Mouse (Mus musculus) bone marrow macrophage, adult 2 months (primary cell): ENCODE measurements around the gene Fgfr2. TPM values are rescaled to one million over a fixed set of nuclear protein-coding genes. Genes with fewer than 3 reads are reported as not detected.

Source experiments
- H3K27ac ChIP-seq: 2 replicates; pipeline ENCODE4 v1.5.1; 2012; ENCODE audit warnings: low read depth, low read length; ENCODE audit not compliant: insufficient read depth
- H3K4me1 ChIP-seq: 2 replicates; pipeline ENCODE4 v1.6.1; 2012; ENCODE audit warnings: low read length; ENCODE audit not compliant: control insufficient read depth, insufficient read depth
- H3K4me3 ChIP-seq: 2 replicates; pipeline ENCODE4 v1.5.1; 2012; ENCODE audit warnings: mild to moderate bottlenecking, low read length, moderate library complexity; ENCODE audit not compliant: insufficient read depth
- CTCF ChIP-seq: IDR thresholded peaks from 2 replicates; pipeline ENCODE4 v1.5.1; 2012; ENCODE audit warnings: low read depth, mild to moderate bottlenecking, low read length, moderate library complexity
- POLR2A ChIP-seq: IDR thresholded peaks from 2 replicates; pipeline ENCODE4 v1.6.1; 2012; ENCODE audit warnings: mild to moderate bottlenecking, low read depth, low read length, borderline replicate concordance
- polyA plus RNA-seq: library from polyadenylated mRNA; stranded (reverse); fragments of >200 nt; gene quantifications from 2 replicates; pipeline ENCODE4 v1.2.4, GENCODE M21; 2012; ENCODE audit not compliant: missing spikeins, insufficient read depth, insufficient read length

The Fgfr2 gene
- polyA plus RNA-seq, 1 experiment: 0.27 TPM

DNA sequence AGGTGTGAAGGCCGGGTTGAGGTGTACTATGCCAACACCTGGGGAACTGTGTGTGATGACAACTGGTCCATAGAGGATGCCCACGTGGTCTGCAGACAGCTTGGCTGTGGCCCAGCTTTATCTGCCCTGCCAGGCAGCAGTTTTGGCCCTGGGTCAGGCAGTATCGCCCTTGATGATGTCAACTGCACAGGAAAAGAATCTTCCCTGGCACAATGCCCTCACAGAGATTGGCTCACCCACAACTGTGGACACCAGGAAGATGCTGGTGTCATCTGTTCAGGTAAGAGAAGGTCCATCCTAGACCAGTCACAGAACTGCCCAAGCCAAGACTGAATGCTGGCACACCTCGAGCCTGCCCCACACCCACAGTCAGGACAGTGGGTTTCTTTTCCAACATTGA lies 1857.3 kb downstream of the Fgfr2 start:
- no peak overlapping the region for H3K4me3 ChIP-seq
- TF ChIP-seq POLR2A (no peak), CTCF (no peak)
- H3K4me1 ChIP-seq: no peaks in the 10 kb centered on the region
- no peak overlapping the region for H3K27ac ChIP-seq

DNA sequence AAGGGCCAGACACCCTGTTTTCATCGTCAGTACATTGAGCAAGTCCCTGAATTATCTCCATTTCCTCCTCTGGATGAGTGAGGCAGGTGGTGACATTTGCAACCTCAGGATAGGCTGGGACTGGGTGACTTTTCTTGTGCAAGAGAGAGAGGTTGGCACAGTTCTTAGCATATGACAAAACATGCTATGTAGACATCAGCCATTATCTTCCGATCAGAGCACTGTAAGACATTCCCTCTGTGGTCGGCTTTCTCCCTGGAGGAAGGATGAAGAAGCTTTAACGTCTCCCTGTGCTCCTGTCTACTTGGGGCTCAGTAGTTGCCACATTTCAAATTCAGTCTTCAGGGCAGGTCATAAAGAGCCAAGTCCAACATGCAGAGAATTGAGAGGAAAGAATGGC lies 1858.9 kb downstream of the Fgfr2 start:
- no peak overlapping the region for H3K27ac ChIP-seq
- no peak overlapping the region for H3K4me3 ChIP-seq
- TF ChIP-seq CTCF: no peak

DNA sequence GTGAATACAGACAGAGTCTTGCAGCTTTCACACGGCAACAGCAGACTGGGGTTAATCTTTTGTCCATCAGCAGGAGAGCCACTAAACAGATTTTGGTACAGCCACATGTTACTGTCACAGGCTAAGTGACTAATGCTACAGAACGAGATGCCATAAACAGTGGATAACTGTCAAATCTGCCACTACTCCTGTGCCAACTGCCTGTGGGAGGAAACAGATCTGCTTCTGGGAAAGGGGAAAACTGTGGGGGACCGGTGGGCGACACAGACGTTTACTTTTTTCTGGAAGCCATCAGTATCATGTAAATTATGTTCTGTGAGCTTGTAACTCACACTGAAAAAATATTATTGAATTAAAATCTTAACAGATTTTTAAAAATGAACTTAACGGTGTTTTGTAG lies 1862.2 kb downstream of the Fgfr2 start:
- Histone ChIP-seq H3K27ac (no peak overlapping the region), H3K4me3 (no peak overlapping the region), H3K4me1 (no peaks in the 10 kb centered on the region)
- TF ChIP-seq CTCF: no peak
- no peak for TF ChIP-seq POLR2A

More for the DNA sequence above, 1858.9 kb downstream of the Fgfr2 start:
- no peaks in the 10 kb centered on the region for H3K4me1 ChIP-seq

DNA sequence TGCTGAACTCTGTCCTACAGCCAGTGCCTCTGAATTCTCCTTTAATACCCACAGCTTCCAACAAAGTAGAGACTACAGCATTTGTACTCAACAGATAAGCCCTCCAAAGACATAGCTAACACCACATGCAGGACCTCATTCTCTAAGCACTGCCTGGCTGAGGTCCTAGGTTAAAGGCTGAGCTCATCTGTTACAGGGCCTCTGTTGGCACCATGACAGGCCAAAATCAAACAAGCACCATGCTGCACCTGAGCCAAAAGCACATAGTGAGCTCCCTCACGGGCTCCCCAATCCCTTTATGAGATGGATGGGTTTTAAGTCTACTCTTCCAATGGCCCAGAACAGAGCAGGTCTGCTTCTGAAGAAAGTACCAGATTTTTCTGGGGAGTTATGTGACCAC lies 1865.8 kb downstream of the Fgfr2 start:
- Histone ChIP-seq H3K27ac (no peak overlapping the region), H3K4me1 (no peaks in the 10 kb centered on the region), H3K4me3 (no peak overlapping the region)
- TF ChIP-seq CTCF (no peak), POLR2A (no peak)

DNA sequence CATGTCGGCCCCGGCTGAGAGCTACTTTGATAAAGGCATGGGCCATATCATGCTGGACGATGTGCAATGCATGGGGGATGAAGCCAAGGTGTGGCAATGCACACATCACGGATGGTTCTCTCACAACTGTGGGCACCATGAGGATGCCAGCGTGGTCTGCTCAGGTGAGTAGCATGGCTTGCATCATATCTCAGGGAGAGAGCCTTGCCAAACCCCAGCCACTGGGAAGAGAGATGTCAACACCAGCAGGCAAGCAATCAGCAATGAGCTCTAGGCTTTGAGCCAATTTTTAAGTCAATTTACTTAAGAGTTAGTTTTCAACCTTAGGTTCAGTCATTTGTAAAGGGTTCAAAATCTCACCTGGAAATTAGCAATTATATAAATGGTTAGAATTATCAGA lies 1866.3 kb downstream of the Fgfr2 start:
- no peak overlapping the region for H3K4me3 ChIP-seq
- no peaks in the 10 kb centered on the region for H3K4me1 ChIP-seq
- TF ChIP-seq CTCF: no peak
- no peak for TF ChIP-seq POLR2A
- H3K27ac ChIP-seq: no peak overlapping the region

DNA sequence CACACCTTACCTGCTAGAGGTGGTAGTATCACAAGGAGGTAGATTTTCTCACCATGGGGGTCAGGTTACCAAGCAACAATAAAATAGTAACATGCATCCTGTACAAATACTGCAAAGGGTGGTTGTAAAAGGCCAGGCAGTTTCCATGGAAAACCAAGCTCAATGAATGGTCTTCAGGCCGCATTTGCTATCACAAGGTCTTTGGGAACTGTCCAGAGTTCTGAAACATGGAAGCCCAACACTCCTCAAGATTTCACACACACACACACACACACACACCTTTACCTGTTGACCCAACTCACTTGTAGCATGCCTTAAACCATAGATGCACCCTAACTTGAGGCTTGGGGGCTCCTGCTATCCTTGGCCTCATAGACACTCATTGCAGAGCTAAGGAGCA lies 1878.2 kb downstream of the Fgfr2 start:
- H3K4me1 ChIP-seq: no peaks in the 10 kb centered on the region
- H3K4me3 ChIP-seq: no peak overlapping the region
- no peak overlapping the region for H3K27ac ChIP-seq
- no peak for TF ChIP-seq CTCF
- no peak for TF ChIP-seq POLR2A

DNA sequence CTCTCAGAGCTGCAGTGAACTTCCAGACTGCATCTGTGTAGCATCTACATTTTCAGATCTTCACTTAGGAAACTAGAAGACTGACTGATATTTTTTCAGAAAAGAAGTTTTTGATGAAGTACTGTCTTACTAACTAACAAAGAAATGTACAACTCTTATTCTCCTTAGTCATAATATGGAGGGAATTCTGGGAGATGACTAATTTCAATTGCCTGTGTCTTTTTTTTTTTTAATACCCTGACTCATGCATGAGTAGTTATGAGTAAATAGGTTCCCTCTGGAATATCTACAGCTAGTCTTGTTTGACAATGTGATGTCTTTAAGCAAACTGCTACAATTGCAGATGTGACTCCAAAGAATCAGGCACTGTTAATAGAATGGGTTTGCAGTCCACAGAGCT lies 1887.1 kb downstream of the Fgfr2 start:
- no peak overlapping the region for H3K4me3 ChIP-seq
- no peaks in the 10 kb centered on the region for H3K4me1 ChIP-seq
- TF ChIP-seq POLR2A (no peak), CTCF (no peak)
- H3K27ac ChIP-seq: no peak overlapping the region

DNA sequence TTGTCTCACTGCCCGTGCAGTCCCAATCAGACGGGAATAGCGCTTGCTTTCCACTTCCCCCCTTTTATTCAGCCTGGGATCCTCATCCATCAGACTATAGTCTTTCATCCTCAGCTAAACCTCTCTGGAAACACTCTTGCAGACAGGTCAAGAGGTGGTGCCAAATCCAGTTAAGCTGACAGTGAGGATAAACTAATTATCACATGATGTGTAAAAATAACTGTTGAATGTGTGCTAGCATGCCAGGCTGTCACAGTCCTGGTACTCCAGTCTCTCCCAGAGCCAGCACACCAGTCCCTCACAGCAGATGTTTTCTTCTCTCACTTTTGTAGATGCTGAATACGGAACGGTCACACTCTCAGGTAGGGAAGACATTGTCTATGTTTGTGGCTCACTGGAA lies 1900.1 kb downstream of the Fgfr2 start:
- Histone ChIP-seq H3K4me1 (no peaks in the 10 kb centered on the region), H3K27ac (no peak overlapping the region), H3K4me3 (no peak overlapping the region)
- TF ChIP-seq POLR2A (no peak), CTCF (no peak)

DNA sequence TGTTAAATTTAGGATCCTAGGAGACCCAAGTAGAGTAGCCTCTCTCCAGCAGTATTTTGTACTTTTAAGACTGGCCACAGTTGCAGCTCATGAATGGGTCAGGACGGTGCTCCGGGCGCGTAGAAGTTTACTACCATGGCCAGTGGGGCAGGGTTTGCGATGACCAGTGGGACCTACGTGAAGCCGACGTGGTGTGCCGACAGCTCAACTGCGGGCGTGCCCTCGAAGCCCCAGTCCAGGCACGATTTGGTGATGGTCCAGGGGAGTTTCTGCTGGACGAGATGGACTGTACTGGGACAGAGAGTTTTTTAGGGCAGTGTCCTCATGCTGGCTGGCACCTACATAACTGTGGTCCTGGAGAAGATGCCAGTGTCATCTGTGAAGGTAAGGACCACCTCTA lies 1935.2 kb downstream of the Fgfr2 start:
- no peak overlapping the region for H3K27ac ChIP-seq
- TF ChIP-seq POLR2A: no peak
- no peak for TF ChIP-seq CTCF
- H3K4me1 ChIP-seq: no peaks in the 10 kb centered on the region
- no peak overlapping the region for H3K4me3 ChIP-seq

DNA sequence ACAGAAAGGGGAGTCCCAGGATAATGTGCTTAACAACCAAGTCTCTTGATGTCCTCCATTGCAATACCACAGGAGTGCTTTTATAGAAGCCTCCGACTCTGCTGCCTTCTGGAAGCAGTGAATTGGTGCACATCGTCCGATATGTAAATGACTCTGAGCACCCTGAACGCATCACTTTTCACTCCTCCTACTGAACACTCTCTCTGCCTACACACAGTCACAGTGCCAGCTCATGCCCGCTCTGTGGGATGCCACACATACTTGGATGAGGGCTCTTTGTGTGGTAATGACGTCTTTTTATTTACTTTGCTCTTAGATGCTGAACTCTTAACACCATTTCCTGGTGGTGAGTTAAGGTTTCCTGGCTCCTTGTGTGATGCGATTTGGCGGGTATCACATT lies 1936.1 kb downstream of the Fgfr2 start:
- no peaks in the 10 kb centered on the region for H3K4me1 ChIP-seq
- TF ChIP-seq CTCF: no peak
- no peak for TF ChIP-seq POLR2A
- H3K4me3 ChIP-seq: no peak overlapping the region
- no peak overlapping the region for H3K27ac ChIP-seq

DNA sequence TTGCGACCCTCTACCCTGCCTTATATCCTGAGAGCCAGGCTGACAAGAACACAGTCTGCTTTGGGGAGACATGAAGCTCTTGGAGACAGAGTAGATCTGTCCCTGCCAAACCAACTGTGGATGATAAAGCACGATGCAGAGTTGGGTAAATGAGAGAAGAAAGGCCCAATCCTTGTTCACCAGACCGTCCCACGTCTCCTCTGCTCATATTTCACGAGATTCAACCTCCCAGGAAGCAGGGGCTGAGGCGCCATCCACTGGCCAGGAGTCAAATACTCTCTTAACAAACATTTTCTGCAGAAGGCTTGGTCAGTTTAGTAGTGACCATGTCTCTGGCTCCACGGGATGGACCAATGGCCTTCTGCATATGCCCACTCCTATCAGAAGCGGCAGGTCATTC lies 1938.8 kb downstream of the Fgfr2 start:
- Histone ChIP-seq H3K27ac (no peak overlapping the region), H3K4me3 (no peak overlapping the region), H3K4me1 (no peaks in the 10 kb centered on the region)
- TF ChIP-seq CTCF: no peak
- no peak for TF ChIP-seq POLR2A
